Mouse (Mus musculus) testis, adult 2 months (tissue): ENCODE data around the gene Kif1c. TPM values are rescaled to one million over a fixed set of nuclear protein-coding genes. Genes with fewer than 3 reads are reported as not detected.

ENCODE experiments used
- H3K27ac ChIP-seq: fragments of 200-500 bp; 2 replicates; pipeline ENCODE4 v1.5.1; 2012; ENCODE audit warnings: low read depth, low read length; ENCODE audit not compliant: control insufficient read depth, insufficient read depth
- H3K27me3 ChIP-seq: fragments of 200-500 bp; 2 replicates; pipeline ENCODE4 v1.6.1; 2012; ENCODE audit warnings: mild to moderate bottlenecking, low read length, moderate library complexity; ENCODE audit not compliant: control insufficient read depth, insufficient read depth
- H3K36me3 ChIP-seq: fragments of 200-500 bp; 2 replicates; pipeline ENCODE4 v1.6.1; 2012; ENCODE audit warnings: mild to moderate bottlenecking, low read length; ENCODE audit not compliant: control insufficient read depth, insufficient read depth
- H3K4me1 ChIP-seq: fragments of 200-500 bp; 2 replicates; pipeline ENCODE4 v1.6.1; 2012; ENCODE audit warnings: low read length; ENCODE audit not compliant: control insufficient read depth, insufficient read depth
- H3K4me3 ChIP-seq: fragments of 200-500 bp; 2 replicates; pipeline ENCODE4 v1.5.1; 2012; ENCODE audit warnings: low read depth, mild to moderate bottlenecking, low read length, moderate library complexity, mixed read lengths; ENCODE audit not compliant: control insufficient read depth
- CTCF ChIP-seq: fragments of 200-500 bp; IDR thresholded peaks from 2 replicates; pipeline ENCODE4 v1.5.1; 2012; ENCODE audit warnings: low read depth, mild to moderate bottlenecking, inconsistent platforms, low read length, moderate library complexity; ENCODE audit not compliant: control insufficient read depth, insufficient read depth, insufficient replicate concordance
- POLR2A ChIP-seq: fragments of 200-500 bp; IDR thresholded peaks from 2 replicates; pipeline ENCODE4 v1.6.1; 2012; ENCODE audit warnings: low read depth, mild to moderate bottlenecking, inconsistent platforms, low read length, moderate library complexity; ENCODE audit not compliant: control insufficient read depth
- polyA plus RNA-seq: library from polyadenylated mRNA; depleted of rRNA; stranded (reverse); fragments of >200 nt; gene quantifications from 2 replicates; pipeline ENCODE4 v1.2.3, GENCODE M21; 2012

Kif1c gene
- polyA plus RNA-seq, 1 experiment, result 5.7 TPM

DNA sequence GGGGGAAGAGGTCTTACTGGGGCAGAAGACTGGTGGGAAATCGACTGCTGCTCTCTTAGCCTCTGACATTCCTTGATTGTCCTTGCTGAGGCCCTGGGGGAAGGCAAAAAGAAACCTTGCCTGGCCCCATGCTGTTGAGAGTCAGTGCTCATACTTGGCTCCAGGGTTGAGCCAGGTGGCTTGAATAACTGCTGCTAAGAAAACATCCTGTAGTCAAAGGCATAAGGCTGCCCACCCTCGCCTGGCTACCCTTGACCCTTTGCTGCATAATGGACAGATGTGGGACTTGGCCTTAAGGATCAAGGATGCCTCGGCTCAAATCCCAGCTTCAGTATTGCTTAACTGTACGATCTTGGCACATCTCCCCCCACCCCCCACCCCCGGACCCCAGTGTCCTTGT, 18.1 kb downstream of the Kif1c start:
- Histone ChIP-seq H3K27me3 (no peaks in the 10 kb centered on the region), H3K36me3 (no peaks in the 10 kb centered on the region), H3K4me3 (no peak overlapping the region), H3K27ac (no peak overlapping the region), H3K4me1 (no peaks in the 10 kb centered on the region)
- TF ChIP-seq CTCF (no peak), POLR2A (no peak)

DNA sequence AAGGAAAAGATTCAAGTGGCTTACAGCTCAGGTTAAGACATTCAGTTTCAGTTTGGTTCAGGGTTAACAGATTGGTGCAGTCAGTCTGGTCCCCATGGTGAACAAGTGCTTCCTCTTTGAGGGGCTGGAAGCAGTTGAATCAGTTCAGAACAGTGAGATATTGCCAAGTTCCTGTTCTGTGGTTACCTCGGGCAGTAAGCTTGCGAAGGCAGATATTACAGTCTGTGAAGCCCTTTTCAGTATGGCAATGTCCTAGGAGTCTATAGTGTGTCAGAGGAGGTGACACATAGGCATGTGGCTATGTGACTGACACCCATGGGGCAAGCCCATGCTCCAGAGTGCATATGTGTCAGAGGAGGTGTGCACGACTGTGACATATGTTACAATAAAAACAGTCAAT, 20.2 kb downstream of the Kif1c start:
- H3K27me3 ChIP-seq, result no peaks in the 10 kb centered on the region
- no peak overlapping the region for H3K27ac ChIP-seq
- H3K36me3 ChIP-seq, result no peaks in the 10 kb centered on the region
- no peak overlapping the region for H3K4me3 ChIP-seq
- no peak for TF ChIP-seq POLR2A
- TF ChIP-seq CTCF, result no peak
- no peaks in the 10 kb centered on the region for H3K4me1 ChIP-seq

DNA sequence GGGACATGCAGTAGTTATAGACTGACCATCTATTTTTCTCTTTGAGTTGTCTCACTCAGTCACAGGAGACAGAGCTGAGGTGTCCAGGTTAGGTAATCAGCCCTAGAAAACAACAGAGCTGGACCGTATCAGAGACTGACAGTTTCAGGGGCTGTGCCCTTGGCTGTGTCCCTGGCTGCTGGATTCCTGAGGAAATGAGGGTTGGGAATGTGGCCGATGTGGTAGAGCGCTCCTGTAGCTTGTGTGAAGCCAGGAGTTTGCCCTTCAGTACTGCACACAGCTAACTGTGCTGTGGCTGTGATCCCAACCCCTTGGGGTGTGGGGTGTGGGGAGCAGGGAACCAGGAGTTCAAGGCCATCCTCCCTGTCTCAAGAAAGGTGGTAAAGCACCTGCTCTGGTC, 20.7 kb downstream of the Kif1c start:
- TF ChIP-seq POLR2A (no peak), CTCF (no peak)
- no peak overlapping the region for H3K27ac ChIP-seq
- H3K4me3 ChIP-seq, result no peak overlapping the region
- no peaks in the 10 kb centered on the region for H3K27me3 ChIP-seq
- H3K4me1 ChIP-seq, result no peaks in the 10 kb centered on the region
- no peaks in the 10 kb centered on the region for H3K36me3 ChIP-seq

DNA sequence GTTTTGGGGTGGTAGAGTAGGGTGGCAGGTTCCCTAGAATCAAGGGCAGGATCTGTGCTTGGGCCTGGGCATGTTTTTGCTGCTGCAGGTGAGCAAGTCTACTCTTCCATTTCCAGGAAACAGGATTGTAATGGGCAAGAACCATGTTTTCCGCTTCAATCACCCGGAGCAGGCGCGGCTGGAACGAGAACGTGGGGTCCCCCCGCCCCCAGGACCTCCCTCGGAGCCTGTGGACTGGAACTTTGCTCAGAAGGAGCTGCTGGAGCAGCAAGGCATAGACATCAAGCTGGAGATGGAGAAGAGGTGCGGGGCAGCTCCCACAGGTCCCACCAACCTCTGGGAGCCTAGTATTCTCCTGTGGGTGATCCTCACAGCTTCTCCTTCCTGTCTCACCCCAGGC, 24.4 kb downstream of the Kif1c start:
- Histone ChIP-seq H3K27ac (no peak overlapping the region), H3K36me3 (no peaks in the 10 kb centered on the region)
- no peak for TF ChIP-seq CTCF
- no peak for TF ChIP-seq POLR2A

DNA sequence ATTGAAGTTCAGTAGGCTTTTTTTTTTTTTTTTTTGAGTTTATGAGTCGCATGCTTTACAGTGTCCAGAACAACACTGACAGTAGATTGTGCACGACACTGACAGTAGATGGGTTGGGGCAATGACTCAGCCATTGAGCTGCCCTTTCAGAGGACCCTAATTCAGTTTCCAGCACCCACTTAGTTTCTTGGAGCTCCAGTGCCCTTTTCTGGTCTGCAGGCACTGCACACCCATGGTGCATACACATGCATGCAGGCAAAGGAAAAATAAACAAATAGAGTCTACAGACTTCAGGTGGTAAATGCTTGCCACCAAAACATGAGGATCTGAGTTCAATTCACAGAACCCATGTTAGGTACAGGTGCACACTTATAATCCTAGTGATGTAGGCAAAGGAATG, 26.2 kb downstream of the Kif1c start:
- no peaks in the 10 kb centered on the region; the same call in none of the 2 replicates for H3K4me1 ChIP-seq
- no peaks in the 10 kb centered on the region for H3K36me3 ChIP-seq
- TF ChIP-seq POLR2A (no peak), CTCF (no peak)
- H3K27ac ChIP-seq, result no peak overlapping the region
- no peak overlapping the region for H3K4me3 ChIP-seq
- no peaks in the 10 kb centered on the region for H3K27me3 ChIP-seq

More for the DNA sequence above, 24.4 kb downstream of the Kif1c start:
- no peaks in the 10 kb centered on the region for H3K27me3 ChIP-seq
- no peak overlapping the region for H3K4me3 ChIP-seq
- H3K4me1 ChIP-seq, result no peaks in the 10 kb centered on the region; the same call in 1 of the 2 replicates

DNA sequence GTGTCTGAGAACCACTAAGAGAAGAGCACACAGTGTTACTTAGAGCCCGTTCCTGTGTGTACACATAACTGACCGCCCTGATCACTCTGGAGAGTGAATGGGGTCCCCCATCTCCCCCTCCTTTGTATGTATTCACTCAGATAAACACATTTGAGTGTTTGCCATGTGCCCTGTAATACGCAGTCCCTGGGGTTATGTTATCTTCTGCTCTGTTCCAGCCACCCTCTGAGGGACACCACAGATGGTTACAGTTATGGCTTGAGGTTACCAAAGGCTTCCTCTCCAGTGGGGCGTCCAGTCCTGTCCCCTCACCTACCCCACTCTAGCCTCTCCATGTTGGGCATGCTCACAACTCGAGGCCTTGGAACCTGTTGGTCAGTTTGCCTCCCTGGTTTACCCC, 27.0 kb downstream of the Kif1c start:
- Histone ChIP-seq H3K4me3 (no peak overlapping the region), H3K36me3 (no peaks in the 10 kb centered on the region), H3K27ac (no peak overlapping the region), H3K27me3 (no peaks in the 10 kb centered on the region), H3K4me1 (no peaks in the 10 kb centered on the region; the same call in none of the 2 replicates)
- TF ChIP-seq CTCF, result no peak

DNA sequence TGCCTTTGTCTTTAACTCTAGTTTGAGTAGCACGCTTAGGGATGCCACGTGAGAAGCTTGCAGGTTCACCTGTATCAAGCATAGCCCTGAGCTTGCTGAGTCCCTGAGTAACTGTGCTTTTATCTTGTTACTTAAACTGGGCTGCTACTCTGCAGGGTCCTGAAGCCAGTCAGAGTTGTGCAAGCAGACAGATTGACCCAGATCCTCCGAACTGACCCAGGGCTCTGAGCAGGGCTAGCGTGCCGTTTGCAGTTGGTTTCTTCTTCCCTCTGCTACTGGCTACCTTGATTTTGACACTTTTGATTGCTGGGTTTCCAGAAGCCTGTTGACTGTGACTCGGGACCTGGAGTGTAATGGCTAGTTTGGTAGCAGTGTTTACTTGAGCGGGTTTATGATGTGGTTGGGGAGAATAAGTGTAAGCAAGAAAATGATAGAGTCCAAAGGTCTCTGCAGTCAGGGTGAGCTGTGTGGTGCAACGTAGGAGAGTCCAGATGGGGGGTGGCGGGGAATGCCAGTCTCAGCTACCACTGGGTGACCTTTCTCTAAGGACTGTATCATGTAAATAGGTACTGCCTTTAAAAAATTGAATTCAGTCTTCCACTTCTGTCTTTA, 30.2 kb downstream of the Kif1c start:
- 0 out of 2 replicates have a peak overlapping the region, but pooled peaks have one; percentile 6 for H3K27ac ChIP-seq
- no peaks in the 10 kb centered on the region; the same call in none of the 2 replicates for H3K4me1 ChIP-seq
- H3K4me3 ChIP-seq, result no peak overlapping the region
- TF ChIP-seq CTCF (no peak), POLR2A (no peak)
- H3K27me3 ChIP-seq, result no peaks in the 10 kb centered on the region
- H3K36me3 ChIP-seq, result no peaks in the 10 kb centered on the region

DNA sequence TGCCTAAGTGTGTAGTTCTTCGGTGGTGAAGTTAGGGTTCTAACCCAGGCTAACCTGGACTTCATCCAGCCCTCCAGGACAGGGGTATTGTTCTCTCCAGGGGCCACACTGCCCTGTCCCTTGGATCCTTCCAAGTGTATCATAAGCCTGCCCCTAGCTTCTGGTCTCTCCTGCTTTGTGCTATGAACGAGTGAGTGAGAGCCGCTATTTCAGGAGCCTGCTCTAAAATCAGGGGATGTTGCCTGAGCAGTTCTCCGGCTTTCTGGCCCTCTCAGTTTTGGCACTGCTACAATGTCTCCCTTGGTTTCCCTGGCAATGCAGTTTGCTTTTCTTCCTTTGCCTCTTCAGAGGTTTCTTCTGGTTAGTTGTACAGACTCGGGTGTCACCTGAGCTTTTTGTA, 30.8 kb downstream of the Kif1c start:
- TF ChIP-seq POLR2A (no peak), CTCF (no peak)
- no peaks in the 10 kb centered on the region for H3K36me3 ChIP-seq
- H3K4me3 ChIP-seq, result no peak overlapping the region
- H3K4me1 ChIP-seq, result no peaks in the 10 kb centered on the region; the same call in none of the 2 replicates
- peak overlapping the region; percentile 6; the same call in 1 of the 2 replicates for H3K27ac ChIP-seq
- no peaks in the 10 kb centered on the region for H3K27me3 ChIP-seq
